Mouse (Mus musculus) limb, embryonic 14.5 days (tissue): ENCODE measurements around the gene Dcaf17. TPM values are rescaled to one million over a fixed set of nuclear protein-coding genes. Genes with fewer than 3 reads are reported as not detected.

Experiments used
- ATAC-seq: fragments of 200-750 bp; cut with Nextera tagmentation; 2 replicates; pipeline ENCODE4 v1.8.0; 2017; ENCODE audit warnings: low read depth, moderate number of reproducible peaks, moderate TSS enrichment; ENCODE audit not compliant: low FRiP score
- DNase-seq: peaks from one replicate; pipeline ENCODE4 v3.0.0-alpha.2; 2015; ENCODE audit warnings: low spot score
- H3K27ac ChIP-seq: fragments of 300-500 bp; sonication (generic); replicated peaks from 2 replicates; pipeline ENCODE4 v1.5.1; 2014; ENCODE audit warnings: low read depth, mild to moderate bottlenecking, low read length, moderate library complexity, mixed read lengths
- H3K27me3 ChIP-seq: fragments of 300-500 bp; sonication (generic); 2 replicates; pipeline ENCODE4 v1.6.1; 2014; ENCODE audit warnings: low read length, mixed read lengths; ENCODE audit not compliant: control insufficient read depth, insufficient read depth
- H3K36me3 ChIP-seq: fragments of 300-500 bp; sonication (generic); 2 replicates; pipeline ENCODE4 v1.6.1; 2014; ENCODE audit warnings: mild to moderate bottlenecking, low read length, moderate library complexity, mixed read lengths; ENCODE audit not compliant: control insufficient read depth, insufficient read depth
- H3K4me1 ChIP-seq: fragments of 300-500 bp; sonication (generic); 2 replicates; pipeline ENCODE4 v1.6.1; 2014; ENCODE audit warnings: antibody characterized with exemption, low read length, mixed read lengths; ENCODE audit not compliant: control insufficient read depth, insufficient read depth
- H3K4me2 ChIP-seq: fragments of 300-500 bp; sonication (generic); replicated peaks from 2 replicates; pipeline ENCODE4 v1.6.1; 2014; ENCODE audit warnings: low read depth, mild to moderate bottlenecking, low read length, moderate library complexity; ENCODE audit not compliant: severe bottlenecking
- H3K4me3 ChIP-seq: fragments of 300-500 bp; sonication (generic); replicated peaks from 2 replicates; pipeline ENCODE4 v1.5.1; 2014; ENCODE audit warnings: low read length
- H3K9ac ChIP-seq: fragments of 300-500 bp; sonication (generic); 2 replicates; pipeline ENCODE4 v1.6.1; 2014; ENCODE audit warnings: mild to moderate bottlenecking, low read depth, low read length, moderate library complexity; ENCODE audit not compliant: severe bottlenecking
- H3K9me3 ChIP-seq: fragments of 300-500 bp; sonication (generic); 2 replicates; pipeline ENCODE4 v1.6.1; 2016; ENCODE audit warnings: low read length; ENCODE audit not compliant: control insufficient read depth
- POLR2A ChIP-seq: fragments of 200-500 bp; IDR thresholded peaks from 2 replicates; pipeline ENCODE4 v1.8.0; 2012; ENCODE audit warnings: inconsistent platforms, mild to moderate bottlenecking, moderate library complexity, borderline replicate concordance; ENCODE audit not compliant: insufficient read depth, insufficient read length; ENCODE audit errors: extremely low read depth
- WGBS: fragments of 180-500 bp; shearing (Covaris S2); extraction: QIAGEN DNeasy Blood & Tissue Kit; methylation state at CpG from one replicate; pipeline ENCODE4 v1.1.7; 2014; 5-methylcytosine and 5-hydroxymethylcytosine counted together
- polyA plus RNA-seq, 2 experiments: library from polyadenylated mRNA; depleted of rRNA in 1 of 2; stranded (reverse) in 1 of 2; unstranded in 1 of 2; fragments of >200 nt; fragmentation: Nextera tagmentation in 1 of 2; extraction: Ambion mirVana in 1 of 2; gene quantifications; 2 replicates each; pipeline versions ENCODE4 v1.2.1 to v1.2.3; 2012 to 2014

The Dcaf17 gene
- polyA plus RNA-seq, 2 experiments, result 7.2 to 26.0 TPM

GRCm38 (mm10) chr2:71020674-71021073, 34.5 kb upstream of the Dcaf17 start:
- Histone ChIP-seq H3K27me3 (no peaks in the 10 kb centered on the region), H3K4me1 (0 out of 2 replicates have a peak, but pooled peaks cover 5% of the 10 kb centered on the region), H3K4me3 (no peak overlapping the region), H3K9ac (no peak overlapping the region), H3K9me3 (no peaks in the 10 kb centered on the region), H3K36me3 (no peaks in the 10 kb centered on the region), H3K27ac (no peak overlapping the region), H3K4me2 (no peak overlapping the region)
- ATAC-seq, result no peak
- no peak for TF ChIP-seq POLR2A
- no peak for DNase-seq
- 88% methylated on average over 8 of the region's 8 CpGs for WGBS

- ATAC-seq (no peak), DNase-seq (no peak)
- Histone ChIP-seq H3K27me3 (no peaks in the 10 kb centered on the region), H3K4me3 (no peak overlapping the region), H3K4me1 (peaks cover 11% of the 10 kb centered on the region; the same call in 1 of the 2 replicates), H3K4me2 (no peak overlapping the region), H3K9me3 (no peaks in the 10 kb centered on the region), H3K9ac (no peak overlapping the region), H3K36me3 (no peaks in the 10 kb centered on the region), H3K27ac (no peak overlapping the region)
- TF ChIP-seq POLR2A, result no peak
- 96% methylated on average over 6 of the region's 6 CpGs for WGBS
Observed at GRCm38 (mm10) chr2:71022991-71023390, 32.1 kb upstream of the Dcaf17 start.

- H3K27me3 ChIP-seq, result no peaks in the 10 kb centered on the region
- H3K4me3 ChIP-seq, result no peak overlapping the region
- H3K36me3 ChIP-seq, result no peaks in the 10 kb centered on the region
- ATAC-seq (no peak), DNase-seq (no peak)
- H3K9me3 ChIP-seq, result no peaks in the 10 kb centered on the region
- H3K9ac ChIP-seq, result no peak overlapping the region
- TF ChIP-seq POLR2A, result no peak
- H3K4me2 ChIP-seq, result no peak overlapping the region
- WGBS, result 93% methylated on average over 6 of the region's 6 CpGs
- no peak overlapping the region for H3K27ac ChIP-seq
- H3K4me1 ChIP-seq, result peaks cover 11% of the 10 kb centered on the region; the same call in 1 of the 2 replicates
Observed at GRCm38 (mm10) chr2:71023986-71024385, 31.1 kb upstream of the Dcaf17 start.

- Histone ChIP-seq H3K9ac (0 out of 2 replicates have a peak overlapping the region, but pooled peaks have one; percentile 36), H3K4me2 (0 out of 2 replicates have a peak overlapping the region, but pooled peaks have one; percentile 1), H3K36me3 (no peaks in the 10 kb centered on the region), H3K27me3 (no peaks in the 10 kb centered on the region), H3K27ac (no peak overlapping the region), H3K4me3 (no peak overlapping the region), H3K9me3 (no peaks in the 10 kb centered on the region), H3K4me1 (peaks cover 11% of the 10 kb centered on the region; the same call in 1 of the 2 replicates)
- WGBS, result 19% methylated on average over 12 of the region's 12 CpGs
- no peak for DNase-seq
- TF ChIP-seq POLR2A, result no peak
- no peak for ATAC-seq
Observed at GRCm38 (mm10) chr2:71025576-71026315, 29.4 kb upstream of the Dcaf17 start.

GRCm38 (mm10) chr2:71026787-71027186, 28.3 kb upstream of the Dcaf17 start:
- Histone ChIP-seq H3K9me3 (no peaks in the 10 kb centered on the region), H3K36me3 (no peaks in the 10 kb centered on the region), H3K27ac (no peak overlapping the region), H3K4me1 (peaks cover 12% of the 10 kb centered on the region; the same call in 1 of the 2 replicates), H3K27me3 (no peaks in the 10 kb centered on the region), H3K4me2 (no peak overlapping the region), H3K4me3 (no peak overlapping the region), H3K9ac (no peak overlapping the region)
- peak; percentile 30; the same call in 1 of the 2 replicates for ATAC-seq
- no peak for TF ChIP-seq POLR2A
- peak; percentile 42 for DNase-seq
- 36% methylated on average over 5 of the region's 5 CpGs for WGBS
